Mouse (Mus musculus): Measurements from ENCODE around the gene Ror1.

- TF ChIP-seq CTCF (IDR thresholded peaks at IDR 0.05; ENCODE audit: low read depth, low read length) (no peak), POLR2AphosphoS5 (IDR thresholded peaks at IDR 0.05; ENCODE audit: insufficient replicate concordance, low read depth, low read length) (no peak)
These were observed 152.7 kb downstream of the Ror1 start for GRCm38 (mm10) chr4:100248273-100248672.
